Mouse (Mus musculus) layer of hippocampus, adult 11-12 months (tissue): ENCODE results near the gene Ptgr1.

ENCODE experiments used
- DNase-seq: peaks from one replicate; pipeline ENCODE4 v3.0.0; 2022; ENCODE audit warnings: low spot score

Gene Ptgr1

DNA sequence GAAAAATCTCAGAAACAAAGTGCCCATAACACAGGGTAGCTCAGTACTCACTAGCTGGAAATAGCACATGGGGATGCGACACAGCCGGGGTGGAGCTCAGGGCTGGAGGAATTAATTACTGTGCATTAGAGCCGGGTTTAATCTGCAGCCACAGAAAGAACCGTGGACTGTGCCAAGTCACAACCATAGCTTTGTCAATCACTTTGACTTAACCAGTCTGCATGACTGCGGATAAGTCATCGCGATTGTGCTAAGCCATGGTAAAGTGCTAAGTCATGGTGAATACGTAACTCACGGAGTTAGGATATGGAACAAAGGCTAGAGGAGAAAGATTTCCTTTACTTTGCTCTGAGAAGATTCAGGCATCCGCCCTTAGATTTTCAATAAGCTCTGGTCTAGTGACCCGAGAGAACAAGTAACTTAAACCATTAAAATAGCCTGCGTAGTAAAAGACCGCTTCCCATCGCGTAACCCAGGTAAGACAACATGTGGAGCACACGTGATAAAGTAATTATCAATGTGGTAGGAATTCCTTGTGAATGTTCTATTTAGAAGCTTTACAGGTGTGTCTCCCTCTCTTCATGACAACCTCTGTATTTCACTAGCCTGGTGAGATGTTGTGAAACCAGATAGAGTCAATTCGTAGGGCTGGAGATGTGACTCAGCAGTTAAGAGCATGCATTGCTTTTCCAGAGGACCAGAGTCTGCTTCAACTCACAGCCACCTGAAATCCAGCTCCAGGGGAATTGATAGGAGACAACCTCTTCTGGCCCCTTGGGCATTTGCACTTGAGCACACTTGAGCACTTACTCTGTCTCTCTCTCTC lies 3.9 kb upstream of the Ptgr1 start:
- DNase-seq, result no peak

- no peak for DNase-seq
Measured at GRCm38 (mm10) chr4:58989303-58989898, 2.5 kb upstream of the Ptgr1 start.

DNA sequence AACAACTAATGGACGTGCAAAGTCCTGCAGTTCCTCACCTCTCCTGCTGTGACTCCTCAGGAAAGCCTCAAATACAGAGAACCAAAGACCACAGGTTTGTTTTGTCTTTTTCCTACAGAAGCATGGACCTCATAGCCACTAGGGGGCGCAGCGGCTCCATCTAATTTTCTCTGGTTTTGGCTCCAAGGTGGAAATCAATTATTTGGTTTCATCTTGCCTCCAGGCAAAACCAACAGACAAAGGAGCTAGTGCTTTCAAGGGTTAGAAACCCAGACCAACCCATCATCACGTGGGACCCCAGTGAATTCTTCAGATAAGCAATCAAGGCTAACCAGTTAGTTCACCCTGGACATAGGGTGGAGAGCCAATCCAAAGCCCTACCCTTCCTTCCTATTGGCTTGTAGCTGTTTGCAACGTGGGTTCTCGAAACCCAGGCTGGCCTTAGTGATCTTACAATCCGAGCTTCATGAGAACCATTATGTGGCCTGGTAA lies 1.7 kb downstream of the Ptgr1 start:
- peak; percentile 81 for DNase-seq

DNA sequence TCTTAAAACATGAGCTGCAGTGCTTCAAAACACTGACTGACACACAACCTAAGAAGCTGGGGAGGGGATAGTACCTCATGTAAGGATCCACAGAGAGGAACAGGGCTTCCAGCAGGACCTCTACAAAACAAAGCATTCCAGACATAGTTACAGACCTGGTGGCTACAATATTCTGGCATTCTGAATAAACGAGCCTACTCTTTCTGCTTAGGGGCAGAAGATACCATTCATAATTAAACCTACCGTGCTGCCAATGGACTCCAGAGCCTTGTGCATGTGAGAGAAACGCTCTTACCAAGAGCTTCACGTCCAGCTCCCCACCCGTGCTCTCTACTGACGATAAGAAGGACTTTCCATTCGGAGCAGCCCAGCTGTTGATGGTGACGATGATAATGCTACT lies 4.1 kb downstream of the Ptgr1 start:
- DNase-seq, result no peak

GRCm38 (mm10) chr4:58981421-58981820 lies 5.5 kb downstream of the Ptgr1 start:
- no peak for DNase-seq

DNA sequence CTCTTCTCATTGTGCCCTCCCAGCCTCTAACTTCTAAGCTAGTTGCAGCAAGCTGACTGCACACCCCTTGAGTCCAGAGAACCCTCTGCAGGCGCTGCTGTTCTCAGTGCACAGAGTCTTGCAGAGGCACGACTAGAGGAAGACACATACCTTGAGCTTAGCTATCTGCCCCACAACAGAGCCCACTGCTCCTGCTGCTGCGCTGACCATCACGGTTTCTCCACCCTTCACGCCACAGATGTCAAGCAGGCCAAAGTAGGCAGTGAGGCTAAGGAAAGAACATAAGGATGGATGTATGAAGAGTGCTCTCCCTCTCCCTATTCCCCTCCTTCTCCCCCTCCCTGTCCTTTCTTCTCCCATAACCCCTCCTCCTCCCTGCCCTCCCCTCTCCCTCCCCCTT lies 11.2 kb downstream of the Ptgr1 start:
- no peak for DNase-seq

- DNase-seq, result no peak
Measured at GRCm38 (mm10) chr4:58970678-58971077, 16.2 kb downstream of the Ptgr1 start.

GRCm38 (mm10) chr4:58965136-58965535 lies 21.8 kb downstream of the Ptgr1 start:
- no peak for DNase-seq

DNA sequence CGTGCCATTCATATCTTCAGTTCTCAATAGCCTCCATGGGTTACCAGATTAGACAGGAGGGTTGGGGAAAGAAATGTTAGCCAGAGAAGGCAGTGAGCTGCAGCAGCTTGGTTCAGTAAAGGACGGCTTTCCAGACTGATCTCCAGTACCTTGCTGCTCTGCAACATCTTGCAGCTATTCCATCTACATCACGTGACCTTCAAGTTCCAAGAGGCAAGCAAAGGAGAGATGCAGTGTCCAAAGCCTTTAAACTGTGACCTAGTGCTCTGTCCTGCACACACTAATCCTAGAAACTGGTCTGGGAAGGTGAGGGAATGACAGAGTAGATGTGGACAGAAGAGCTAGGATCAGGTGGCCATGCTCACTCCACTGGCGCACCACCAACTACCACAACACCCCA lies 23.6 kb downstream of the Ptgr1 start:
- DNase-seq, result no peak

GRCm38 (mm10) chr4:58961719-58962118 lies 25.2 kb downstream of the Ptgr1 start:
- no peak for DNase-seq

GRCm38 (mm10) chr4:58952630-58953029 lies 34.3 kb downstream of the Ptgr1 start:
- no peak for DNase-seq

DNA sequence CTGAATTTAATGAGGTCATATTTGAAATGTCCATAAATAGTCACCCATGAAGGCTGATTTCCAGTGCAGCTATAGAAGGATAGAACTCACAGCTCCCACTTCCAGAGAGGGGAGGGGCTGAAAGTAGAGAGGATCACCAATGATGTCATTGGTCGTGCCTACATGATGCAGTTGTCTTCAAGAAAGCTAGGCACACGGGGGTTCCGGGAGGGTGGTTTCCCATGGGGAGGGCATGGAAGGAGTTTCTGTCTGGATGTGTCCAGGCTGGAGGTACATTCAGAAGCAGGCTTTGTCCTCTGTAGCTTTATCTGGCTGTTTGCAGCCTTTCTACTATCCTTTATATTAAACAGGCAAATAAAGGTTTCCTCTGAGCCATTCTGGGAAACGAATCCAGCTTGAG lies 38.5 kb downstream of the Ptgr1 start:
- no peak for DNase-seq

DNA sequence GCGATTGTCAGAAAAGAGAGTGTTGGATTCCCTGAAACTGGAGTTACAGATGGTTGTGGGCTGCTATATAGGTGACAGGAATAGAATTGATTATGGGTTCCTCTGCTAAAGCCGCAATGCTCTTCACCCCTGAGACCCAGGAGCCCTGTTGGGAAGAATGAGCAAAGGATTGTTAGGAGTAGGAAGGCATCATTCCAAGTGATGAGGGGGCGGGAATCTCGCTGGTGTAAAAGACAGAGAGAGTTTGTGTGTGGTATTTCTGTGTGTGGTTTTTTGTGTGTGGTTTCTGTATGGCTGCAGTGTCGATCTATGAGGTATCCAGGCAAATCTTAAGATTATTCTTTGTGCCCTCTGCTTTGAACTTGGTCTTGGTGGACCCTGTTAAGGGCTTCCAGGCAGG lies 42.2 kb downstream of the Ptgr1 start:
- DNase-seq, result peak; percentile 23

DNA sequence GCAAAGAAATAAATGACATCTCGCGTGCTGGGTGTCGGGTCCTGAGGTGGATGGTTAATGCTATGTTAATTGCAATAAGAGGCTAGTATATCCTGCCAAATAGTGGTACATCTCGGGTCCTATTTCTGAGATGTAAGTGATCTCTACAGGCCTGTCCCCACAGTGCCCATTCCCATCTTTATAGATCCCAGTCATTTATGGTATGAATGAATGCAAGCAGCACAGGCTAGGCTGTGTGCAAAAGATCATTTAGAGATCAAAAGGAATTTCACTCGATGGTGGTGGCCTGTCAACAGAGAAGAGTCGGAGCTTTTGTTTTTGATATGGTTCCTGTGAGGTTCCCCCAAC lies 42.7 kb downstream of the Ptgr1 start:
- no peak for DNase-seq

DNA sequence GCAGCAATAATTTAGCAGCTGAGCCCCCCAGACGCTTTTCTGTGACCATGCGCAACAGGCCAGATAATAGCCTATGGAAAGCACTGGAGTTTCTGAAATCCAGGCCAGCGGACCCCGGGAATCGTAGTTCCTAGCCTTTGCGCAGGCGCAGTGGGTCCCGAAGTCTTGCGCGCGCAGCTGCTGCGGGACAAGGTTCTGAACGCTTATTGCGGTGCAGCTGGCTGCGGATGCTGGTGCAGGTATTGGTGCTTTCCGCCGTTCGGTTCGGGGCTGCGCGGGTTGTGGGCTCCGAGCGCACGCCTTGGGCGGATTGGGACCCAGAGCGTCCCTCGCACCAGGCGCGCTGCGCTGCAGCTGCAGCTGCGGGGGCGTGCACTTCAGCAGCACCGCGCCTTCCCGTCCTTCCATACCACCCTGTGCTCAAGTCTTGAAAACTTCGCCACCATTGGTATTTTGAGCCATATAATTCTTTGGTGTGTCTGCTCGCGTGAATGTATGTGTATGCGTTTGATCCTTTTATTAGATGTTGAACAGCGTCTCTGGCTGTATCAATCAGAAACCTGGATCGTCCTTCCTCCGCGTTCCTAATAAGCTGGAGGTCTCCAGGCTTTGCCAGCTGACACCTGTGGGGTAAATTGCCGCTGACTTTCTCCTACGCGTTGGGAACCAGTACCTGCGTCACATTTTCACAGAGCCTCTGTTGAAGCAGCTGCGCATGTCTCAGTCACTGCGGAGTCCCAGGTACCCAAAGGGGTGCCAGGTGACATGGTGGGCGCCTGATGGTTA lies 43.3 kb downstream of the Ptgr1 start, which contains the start of gene Zkscan16:
TSS of gene Zkscan16 (plus strand) at position 209 of the 786 bp plus-strand sequence.
- DNase-seq, result peak; percentile 89

DNA sequence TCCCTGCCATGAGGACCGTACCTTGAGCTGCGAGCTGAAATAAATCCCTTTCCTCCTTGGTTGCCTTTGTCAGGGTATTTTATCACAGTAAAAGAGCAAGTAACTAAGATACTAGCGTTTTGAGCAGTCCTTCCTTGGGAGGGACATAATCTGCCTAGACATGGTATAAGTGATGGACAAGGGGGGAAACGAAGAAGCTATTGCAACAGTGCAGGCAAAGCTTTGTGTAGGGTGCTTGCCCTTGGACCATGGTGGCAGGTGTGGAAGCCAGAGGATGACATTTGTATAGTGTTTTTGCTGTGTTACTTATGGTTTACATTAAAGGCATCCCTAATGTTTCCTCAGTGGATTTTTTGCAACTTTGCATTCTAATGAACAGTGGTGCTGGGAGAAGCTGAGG lies 44.0 kb downstream of the Ptgr1 start:
- no peak for DNase-seq

- no peak for DNase-seq
Measured at GRCm38 (mm10) chr4:58941638-58942037, 45.3 kb downstream of the Ptgr1 start.

DNA sequence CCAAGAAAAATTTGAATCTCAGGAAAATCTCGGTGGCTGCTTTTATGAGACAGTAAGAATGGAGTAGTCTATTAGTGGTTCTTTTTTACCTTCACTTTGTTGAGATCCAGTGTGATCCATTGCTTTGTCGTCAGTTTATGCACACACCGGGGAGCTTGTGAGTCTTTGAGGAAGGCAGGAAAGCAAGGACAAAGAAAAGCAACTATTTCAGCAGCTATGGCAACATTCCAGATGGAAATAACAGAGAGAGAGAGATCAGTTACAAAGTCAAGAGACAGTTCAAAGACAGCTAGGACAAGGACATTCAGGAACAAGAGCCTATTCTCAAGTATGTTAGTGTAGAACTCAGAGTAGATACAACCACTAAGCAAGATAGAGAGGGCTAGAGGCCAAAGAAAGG lies 51.1 kb downstream of the Ptgr1 start:
- no peak for DNase-seq

DNA sequence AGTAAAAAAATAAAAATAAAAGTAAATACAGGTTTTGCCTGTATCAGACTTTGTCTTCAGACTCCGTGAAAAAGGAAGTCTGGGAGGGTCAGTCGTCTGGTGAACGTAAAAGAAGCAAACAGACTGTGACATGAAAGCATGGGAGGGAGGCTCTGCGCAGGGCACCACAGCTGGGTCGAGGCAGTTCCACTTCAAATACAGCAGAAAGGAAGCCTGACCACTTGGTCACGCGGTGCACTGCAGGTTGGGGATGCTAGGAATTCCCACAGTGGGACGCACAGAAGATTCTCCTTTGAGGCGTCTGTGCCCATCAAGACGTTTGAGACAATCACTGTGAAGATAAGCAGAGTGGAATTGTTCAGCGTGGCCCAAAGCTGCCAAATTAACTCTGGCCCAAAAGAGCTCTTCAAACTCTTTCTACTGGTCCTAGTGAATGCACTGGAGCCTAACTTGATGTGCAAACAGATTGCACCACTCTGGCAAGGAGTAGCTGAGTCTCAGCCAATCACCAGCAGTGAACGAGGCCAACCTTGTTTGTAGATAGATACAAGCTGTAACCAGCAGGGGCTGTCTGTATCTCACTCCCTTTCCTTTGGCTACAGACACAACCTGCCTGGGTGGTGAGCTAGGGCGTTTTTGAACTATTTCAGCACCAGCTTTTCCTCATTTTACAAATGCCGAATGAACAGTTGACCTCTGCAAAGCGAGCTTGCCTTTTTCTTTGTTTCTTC lies 52.0 kb downstream of the Ptgr1 start:
- peak; percentile 49 for DNase-seq

DNA sequence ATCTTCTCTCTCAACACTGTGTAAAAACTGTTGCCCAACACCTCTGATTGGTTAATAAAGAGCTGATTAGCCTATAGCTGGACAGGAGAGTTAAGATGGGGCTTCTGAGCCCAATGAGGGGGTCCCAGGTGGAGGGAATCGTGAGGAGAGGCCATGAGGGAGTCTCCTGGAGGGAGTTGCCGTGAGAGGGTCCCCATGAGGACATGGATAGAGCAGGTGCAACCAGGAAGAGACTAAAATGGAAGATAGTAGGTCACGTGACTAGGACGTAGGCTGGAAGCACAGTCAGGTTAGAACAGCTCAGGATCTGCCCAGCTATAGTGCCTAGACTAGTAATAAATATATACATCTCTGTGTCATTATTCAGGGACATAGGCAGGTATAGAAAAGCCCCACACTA lies 52.6 kb downstream of the Ptgr1 start:
- DNase-seq, result no peak

- DNase-seq, result no peak
Measured at GRCm38 (mm10) chr4:58932541-58932940, 54.4 kb downstream of the Ptgr1 start.

DNA sequence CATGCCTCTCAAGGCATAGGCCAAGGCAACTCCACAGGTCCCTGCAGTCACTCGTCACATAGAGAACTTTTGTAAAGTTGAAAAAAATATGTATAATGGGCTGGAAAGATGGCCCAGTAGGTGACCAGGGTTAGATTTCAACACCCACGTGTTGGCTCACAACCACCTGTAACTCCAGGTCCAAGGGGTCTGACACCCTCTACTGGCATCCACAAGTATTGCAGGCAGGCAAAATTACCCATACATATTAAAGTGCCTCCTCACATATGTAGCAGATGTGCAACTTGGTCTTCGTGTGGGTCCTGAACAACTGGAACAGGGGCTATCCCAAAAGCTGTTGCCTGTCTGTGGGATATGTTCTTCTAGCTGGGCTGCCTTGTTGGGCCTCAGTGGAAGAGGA lies 59.3 kb downstream of the Ptgr1 start:
- no peak for DNase-seq
